Mouse (Mus musculus) embryonic fibroblast, embryonic 13.5 days (primary cell): ENCODE data around the gene 1520401A03Rik.

ENCODE experiments used
- CTCF ChIP-seq: IDR thresholded peaks from 2 replicates; pipeline ENCODE4 v1.5.1; 2011; ENCODE audit warnings: mild to moderate bottlenecking, control low read depth, low read length, moderate library complexity, borderline replicate concordance; ENCODE audit not compliant: insufficient read depth
- POLR2A ChIP-seq: IDR thresholded peaks from 2 replicates; pipeline ENCODE4 v1.6.1; 2011; ENCODE audit warnings: low read depth, mild to moderate bottlenecking, control low read depth, low read length, moderate library complexity

GRCm38 (mm10) chr17:23674271-23674952 is 48.2 kb downstream of the 1520401A03Rik start:
- TF ChIP-seq CTCF (no peak), POLR2A (peak; percentile 41)
